Mouse (Mus musculus): ENCODE data around the gene Bzw2.

Bzw2 gene

DNA sequence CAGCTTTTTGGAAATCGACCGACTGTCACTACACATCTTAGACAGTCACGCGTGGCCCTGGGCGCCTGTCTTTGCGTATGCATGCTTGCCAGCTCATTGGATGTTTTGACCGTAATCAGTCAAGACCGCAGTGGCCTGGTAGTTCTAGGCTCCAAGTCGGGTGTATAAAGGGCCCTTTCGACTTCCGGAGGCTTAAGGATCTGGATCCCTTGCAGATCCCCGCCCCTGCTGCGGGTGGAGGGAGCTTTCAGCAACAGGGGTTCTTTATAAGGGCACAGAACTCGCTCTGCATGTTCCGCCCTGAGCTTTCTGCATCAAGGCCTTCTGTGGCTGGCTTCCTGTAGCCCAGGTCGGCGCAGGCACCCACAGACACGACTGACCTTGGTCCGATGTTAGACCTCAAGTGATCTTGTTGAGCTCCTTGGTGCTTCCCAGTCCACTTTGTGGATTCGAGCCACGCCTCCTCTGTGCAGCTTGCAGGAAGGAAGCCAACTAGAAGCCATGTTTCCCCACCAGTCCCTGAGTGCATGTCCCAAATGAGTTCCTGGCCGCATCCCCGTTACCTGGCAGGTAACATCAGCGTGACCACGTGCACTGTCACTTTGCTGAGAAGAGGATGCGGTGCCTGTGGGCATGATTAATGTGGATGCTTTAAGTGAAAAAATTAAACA, at the start of gene Bzw2:
Bzw2 (minus strand) TSS at position 443 of the 671 bp plus-strand sequence.
- peak; percentile 79 for DNase-seq (ENCODE audit: low read depth, low spot score)

DNA sequence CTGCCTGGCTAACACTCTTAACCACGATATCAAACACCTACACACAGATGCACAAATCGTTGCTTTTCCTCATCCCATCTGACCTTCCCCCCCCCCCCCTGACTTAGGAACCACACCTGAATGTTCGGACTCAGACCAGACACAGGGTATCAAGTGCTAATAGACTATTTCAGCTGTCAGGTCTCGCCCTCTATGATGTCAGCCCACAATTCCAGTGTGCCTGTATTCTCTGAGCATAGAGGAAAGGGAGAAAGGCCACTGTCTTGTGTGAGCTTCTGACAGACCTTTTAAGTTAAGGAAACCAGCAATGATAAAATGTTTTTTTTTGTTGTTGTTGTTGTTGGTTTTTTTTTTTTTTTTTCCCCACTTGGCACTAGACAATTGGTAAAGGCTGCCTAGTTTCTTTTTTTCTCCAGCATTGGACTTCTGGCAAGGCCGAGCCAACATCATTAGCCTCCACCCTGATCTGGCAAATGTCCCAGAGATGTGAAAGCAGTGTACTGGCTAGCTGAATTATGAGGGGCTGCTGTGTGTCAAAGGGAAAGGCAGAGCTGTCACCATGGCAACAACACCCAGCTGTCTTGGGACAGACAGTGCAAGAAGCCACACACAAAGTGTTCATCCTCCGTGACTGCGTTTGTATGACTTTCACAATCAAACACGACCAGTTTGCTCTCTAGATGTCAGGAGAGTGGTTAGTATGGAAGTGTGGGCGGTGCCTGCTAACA, 49.4 kb upstream of the Bzw2 start:
- DNase-seq (ENCODE audit: low read depth, low spot score), result no peak

DNA sequence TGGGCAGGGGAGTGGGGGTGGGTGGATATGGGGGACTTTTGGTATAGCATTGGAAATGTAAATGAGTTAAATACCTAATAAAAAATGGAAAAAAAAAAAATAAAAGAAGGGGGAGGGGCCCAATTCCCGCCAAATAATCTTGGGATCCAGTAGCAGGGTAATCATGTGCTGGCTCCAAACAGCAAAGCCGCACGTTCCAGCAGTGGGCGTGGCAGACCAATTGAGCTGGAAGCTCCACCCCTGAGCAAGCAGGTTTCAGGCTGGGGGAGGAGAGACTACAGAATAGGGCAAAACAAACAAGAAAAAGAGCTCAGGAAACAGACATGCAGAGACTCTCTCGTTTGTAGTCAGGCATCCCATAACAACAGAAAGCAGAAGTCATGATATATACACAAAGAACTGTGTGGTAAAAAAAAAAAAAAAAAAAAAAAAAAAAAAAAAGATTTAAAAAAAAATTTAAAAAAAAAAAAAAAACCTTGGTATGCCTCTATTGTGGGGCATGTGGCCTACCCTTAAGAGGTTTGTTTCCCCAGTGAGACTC, 47.8 kb upstream of the Bzw2 start:
- DNase-seq (ENCODE audit: low read depth, low spot score), result peak; percentile 47

DNA sequence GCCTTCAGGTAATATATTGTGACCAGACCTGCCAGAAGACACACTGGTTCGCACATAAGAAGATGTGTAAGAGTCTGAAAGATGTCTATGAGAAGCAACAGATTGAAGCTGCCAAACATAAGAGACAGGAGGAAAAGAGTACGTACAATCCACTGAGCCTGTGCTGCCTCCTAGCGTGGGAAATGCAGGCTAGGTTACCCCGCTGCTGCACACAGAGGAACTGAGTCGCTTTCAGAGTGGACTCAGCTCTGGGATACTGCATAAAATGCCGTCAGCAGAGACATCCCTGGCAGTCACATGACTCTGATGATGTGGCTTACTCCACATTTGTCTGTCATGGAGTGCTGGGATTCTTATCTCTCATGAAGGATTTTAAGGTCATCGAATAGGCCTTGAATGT, 37.1 kb upstream of the Bzw2 start:
- DNase-seq (ENCODE audit: low read depth, low spot score), result no peak

DNA sequence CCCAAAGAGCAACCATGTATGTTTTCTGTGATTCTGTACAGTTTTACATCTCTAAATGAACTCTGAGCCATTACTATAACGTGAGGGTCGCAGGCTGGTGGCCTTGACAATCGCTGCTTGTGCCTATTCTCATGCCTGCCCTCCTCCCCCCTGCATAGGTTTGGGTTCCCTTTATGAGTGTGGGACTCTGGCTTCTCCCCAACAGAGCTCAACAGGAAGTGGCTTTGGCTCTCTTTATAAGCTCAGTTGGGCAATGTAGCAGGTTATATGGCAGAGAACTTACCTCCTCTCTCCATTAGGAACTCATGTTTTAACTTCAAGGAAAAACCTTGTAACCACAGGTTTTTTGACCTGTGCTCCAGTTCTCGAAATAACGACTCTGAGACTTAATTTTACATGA, 32.5 kb upstream of the Bzw2 start:
- peak; percentile 35 for DNase-seq (ENCODE audit: low read depth, low spot score)

DNA sequence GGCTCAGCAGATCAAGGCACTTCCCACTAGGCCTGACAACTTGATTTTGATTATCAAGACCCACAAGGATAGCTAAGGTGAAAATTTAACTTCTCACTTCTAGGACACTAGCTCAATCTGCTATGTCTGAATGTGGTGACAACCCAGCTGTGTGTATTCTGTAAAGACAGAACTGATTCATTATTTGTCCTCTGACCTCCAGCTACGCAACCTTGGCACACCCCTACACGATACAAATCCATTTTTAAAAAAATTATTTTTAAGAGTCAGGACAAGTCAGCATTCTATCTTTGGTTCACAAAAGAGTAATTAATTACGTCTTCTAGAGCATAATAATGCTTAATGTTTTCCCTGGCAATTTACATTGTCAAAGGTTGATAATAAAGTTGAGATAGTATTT, 31.7 kb upstream of the Bzw2 start:
- DNase-seq (ENCODE audit: low read depth, low spot score), result no peak

DNA sequence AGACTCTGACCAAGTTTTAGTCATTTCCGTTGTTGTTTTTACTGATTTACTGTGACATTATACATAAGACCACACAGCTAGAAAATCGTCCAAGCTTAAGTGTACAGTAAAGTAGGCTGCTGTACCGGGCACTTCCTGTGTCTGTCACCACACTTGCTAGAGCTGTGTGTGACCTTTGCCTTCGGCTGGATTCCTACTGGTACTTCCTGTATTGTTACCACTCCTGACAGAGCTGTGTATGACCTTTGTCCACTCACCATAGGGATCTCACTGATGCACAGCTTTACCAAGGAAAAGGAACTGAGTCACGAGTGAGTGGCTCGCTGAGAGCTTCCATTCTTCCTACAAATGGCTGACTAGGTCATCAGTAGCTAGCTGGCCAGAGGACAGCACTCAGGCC, 29.2 kb upstream of the Bzw2 start:
- no peak for DNase-seq (ENCODE audit: low read depth, low spot score)

DNA sequence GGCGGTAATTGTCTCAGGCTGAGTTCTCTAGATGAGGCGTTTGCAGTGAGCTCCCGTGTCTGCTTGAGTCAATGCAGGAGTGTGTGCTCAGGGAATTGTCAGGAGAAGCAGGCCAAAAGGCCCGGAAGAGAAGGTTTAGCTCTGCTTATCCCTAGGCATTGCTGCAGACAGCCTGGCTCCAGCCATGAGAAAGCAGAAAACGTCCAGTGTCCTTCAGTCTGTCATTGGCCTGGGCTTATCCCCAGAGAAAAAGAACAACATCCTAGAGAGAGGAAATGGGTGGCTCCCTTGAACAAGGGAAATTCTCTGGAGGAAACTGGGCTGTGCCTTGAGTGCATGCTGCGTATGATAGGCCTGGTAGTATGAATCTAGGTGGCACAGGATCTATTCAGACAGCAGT, 24.7 kb upstream of the Bzw2 start:
- no peak for DNase-seq (ENCODE audit: low read depth, low spot score)

DNA sequence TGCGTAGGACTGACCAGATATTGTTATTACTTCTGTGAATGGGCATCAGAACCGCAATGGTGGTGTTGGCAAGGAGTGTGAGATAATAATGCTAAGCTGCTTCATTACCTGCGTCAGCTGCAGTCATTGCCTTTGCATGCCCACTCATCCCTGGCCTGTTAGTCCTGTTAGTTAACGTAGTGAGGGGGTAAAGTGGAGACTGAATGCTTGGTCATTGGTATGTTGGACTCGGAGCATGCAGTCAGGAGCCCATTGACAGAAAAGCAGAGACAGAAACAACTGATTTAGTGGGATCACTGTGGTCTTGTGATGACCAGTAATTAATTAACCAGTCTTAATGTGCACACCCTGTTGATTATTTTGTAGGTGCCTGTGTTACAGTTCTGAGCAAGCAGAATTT, 19.3 kb upstream of the Bzw2 start:
- no peak for DNase-seq (ENCODE audit: low read depth, low spot score)

DNA sequence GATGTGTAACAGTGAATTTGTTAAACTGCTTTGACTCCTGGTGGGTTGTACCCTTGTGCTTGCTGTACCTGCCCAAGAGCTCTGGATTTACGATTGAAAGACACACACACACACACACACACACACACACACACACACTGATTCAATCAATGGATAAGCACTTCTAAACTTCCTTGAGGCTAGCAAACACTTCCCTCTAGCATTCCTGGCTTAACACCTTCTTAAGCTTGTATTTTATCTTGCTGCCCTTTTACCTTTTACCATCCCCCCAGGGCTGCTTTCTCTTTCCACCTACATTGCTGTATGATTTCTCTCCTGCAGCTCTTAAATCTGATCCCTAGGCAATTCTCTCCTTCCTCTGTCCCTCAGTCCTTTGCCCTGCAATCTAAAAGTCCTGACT, 7.4 kb upstream of the Bzw2 start:
- no peak for DNase-seq (ENCODE audit: low read depth, low spot score)

DNA sequence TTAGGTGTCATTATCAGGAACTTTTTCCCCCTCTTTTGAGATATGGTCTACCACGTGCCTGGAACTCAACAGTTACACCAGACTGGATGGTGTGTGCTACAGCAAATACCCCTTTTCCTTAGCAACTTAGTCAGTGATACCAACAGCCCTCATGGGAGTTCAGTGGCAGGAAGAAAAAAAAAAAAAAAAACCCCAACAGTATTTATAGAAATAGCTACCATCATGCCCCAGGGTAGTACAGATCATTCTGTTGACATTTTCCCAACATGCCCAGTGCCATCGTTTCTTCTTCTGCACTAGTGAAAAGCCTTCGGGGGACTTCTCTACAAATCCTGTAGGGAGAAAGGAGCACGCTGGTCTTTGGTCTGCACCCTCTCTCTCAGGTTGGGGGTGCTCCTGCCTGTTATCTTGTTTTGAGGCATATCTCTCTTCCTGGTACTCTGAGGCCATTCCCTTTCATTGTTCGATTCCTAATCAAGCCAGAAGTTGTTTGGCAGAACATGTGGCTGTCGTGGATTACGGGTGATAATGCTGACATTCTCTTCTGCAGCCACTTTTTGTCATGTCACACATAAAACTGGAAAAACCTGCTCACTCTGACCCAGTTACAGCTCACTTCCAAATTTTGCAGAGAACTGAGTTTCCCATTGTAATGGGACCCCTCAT, 6.4 kb upstream of the Bzw2 start:
- no peak for DNase-seq (ENCODE audit: low read depth, low spot score)

DNA sequence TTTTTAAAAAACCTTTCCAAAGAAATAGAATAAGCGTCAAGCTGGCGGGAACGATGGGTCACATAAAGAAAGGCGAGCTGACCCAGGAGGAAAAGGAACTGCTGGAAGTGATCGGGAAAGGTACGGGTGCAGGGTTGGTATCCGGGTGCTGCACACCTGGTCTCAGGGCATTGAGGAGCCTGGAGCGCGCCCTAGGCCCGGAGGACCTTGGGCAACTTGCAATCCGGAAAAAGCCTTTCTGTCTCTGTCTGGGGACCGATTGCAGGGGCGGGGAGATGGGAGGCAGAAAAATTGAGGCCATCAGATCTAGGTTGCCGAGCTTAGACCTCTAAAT, 609 bp downstream of the Bzw2 start:
- DNase-seq (ENCODE audit: low read depth, low spot score), result peak; percentile 69

DNA sequence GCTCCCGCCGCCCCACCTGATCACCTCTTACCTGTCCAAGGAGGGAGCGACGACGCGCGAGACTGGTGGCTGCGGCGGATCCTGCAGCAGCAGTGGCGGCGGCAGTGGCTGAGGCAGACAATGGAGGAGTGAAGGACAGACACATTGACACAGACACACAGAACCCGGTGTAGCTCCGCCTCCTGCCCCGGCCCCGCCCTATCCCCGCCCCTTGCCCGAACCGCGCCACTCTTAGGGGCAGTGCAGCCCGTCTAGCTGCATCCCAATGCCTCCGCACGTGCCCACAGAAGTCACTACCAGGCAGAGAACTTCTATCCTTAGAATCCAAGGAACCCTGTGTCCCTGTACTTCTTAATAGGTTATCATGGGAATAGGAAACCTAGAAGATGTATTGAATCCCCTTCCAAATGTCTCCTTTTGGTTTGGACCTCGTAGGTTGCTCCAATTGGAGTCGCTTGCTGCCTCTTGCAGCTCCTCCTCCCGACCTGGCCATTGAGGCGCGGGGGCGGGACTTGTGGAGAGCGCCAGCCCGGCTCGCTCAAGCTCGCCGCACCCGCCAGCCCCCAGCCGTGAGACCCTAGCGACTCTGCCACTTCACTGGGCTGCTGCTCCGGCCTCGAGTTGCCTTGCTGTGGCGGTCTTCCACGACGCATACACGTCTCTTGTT, 1.1 kb downstream of the Bzw2 start, which contains the start of gene Ankmy2:
Ankmy2 (plus strand) TSS at position 478 of the 667 bp plus-strand sequence.
- DNase-seq (ENCODE audit: low read depth, low spot score), result peak; percentile 95

DNA sequence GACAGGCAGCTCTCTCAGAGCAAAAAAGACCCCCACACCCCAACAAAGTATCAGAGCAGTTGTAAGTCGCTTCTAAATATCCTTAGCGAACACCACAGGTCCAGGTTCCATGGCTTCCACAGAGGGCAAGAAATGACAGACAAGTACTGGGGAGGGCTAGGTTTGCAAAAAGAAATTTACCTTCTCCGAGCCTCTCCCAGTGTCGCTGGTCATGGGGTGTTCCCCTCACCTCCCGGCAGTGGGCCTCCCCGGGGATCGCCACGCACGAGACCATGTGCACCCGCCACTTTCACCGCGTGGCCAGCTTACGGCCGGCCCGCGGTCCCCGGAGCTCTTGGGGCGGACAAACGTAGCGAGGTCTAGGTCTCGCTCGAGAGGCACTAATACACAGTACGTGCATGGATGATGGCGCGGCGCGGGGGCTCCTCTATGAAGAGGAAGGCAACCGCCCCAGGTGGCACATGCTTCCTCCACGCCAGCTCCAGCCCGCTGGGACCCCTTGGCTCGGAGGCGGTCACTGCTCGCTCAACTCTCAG, 1.7 kb downstream of the Bzw2 start:
- no peak for DNase-seq (ENCODE audit: low read depth, low spot score)

DNA sequence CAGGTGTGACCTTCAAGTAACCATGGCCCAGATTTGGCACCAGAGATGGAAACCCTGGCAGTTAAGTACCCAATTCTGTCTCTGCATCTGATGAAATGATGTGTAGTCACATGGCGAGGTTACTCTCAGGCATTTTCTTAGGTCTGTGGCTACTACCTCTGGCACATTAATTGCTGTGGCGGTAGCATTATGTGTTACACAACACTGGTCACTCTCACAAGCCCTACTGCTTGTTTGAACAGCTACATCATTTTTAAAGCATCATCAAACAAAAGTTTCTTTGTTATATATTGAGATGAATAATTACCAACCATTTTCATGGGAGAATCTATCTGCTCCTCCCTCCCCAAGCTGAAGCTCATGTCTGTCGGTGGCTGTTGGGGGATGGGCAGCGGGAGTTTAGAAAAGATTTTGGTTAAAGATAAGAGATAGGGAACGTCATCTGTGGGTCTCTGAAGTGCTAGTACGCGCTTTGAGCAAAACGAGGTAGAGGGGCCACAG, 2.7 kb downstream of the Bzw2 start:
- peak; percentile 83 for DNase-seq (ENCODE audit: low read depth, low spot score)

DNA sequence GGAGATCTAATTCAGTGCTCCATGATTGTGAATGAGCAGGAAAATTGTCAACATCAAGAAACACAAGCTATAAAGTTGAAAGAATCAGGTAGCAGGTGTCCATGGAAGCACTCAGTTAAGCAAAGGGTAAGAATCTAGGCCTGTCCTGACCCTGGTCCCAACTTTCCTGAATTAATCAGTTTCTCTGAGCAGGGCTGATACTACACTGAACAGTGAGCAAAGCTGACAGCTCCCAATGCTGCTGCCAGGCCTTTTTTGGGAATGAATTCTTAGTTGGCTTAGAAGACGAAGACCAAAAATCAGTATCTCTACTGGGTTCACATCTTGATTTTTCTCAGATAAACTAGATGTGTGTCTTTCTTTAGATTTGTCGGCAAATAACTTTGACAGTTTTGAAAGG, 7.1 kb downstream of the Bzw2 start:
- no peak for DNase-seq (ENCODE audit: low read depth, low spot score)

DNA sequence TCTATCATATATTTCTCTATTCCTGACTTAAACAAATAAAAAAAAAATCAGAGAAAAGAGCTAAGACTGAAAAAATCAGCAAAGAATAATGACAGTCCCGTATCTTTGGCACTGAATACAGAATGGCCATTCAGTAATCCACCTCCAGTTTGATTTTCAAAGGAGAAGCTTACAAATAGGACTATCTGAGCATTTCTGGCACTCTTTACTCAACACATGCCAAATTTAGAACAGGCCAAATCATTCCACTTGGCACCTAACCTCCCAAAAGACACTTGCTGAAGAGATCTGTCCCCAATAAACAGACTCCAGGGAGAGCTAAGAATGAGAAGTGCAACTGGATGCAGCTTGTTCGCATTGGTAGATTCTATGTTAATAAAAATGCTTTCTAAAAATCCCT, 7.6 kb downstream of the Bzw2 start:
- DNase-seq (ENCODE audit: low read depth, low spot score), result no peak

DNA sequence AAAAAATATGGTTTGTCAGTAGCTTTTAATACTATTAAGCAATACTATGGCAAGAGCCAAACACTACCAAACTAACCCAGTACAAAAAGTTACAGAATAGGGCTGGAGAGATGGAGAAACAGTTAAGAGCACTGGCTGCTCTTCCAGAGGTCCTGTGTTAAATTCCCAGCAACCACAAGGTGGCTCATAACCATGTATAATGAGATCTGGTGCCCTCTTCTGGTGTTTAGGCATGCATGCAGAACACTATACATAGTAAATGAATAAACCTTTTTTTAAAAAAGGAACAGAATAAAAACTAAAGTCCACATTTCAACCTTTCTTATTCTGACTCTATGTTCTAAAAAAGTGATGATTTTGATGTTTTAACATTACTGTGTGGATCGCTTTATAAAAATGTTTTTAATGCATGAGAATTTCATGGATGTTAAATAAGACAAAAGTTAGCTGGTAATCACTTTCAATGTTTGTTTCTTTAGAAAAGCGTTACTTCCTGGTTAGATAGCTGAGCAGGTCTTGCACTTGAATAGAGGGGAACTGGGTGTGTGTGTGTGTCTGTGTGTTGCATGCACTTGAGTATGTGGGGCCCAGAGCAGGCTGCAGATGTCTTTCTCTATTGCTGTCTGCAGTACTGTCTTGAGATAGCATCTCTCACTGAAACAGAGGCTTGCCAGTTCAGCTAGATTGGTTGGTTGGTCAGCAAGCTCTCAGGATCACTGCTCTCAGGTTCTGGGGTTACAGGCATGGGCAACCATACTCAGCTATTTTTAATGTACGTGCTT, 11.5 kb downstream of the Bzw2 start:
- peak; percentile 35 for DNase-seq (ENCODE audit: low read depth, low spot score)

DNA sequence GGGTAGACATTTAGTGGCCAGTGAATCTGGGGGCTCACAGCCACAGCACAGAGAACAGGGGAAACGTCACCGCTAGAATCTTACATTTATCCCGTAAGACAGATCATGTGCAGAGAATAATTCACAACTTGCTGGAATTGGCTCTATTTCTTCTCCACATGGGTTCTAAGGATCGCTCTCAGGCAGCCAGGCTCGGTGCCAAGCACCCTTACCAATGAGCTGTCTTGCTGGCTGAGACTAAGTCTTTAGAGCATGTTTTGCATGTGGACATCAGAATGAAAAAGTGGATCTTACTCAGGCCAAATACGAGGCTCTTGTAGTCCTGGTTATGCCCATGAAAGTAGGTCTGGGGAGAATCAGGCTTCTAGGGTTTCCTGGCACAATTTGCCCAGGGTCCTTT, 17.5 kb downstream of the Bzw2 start:
- DNase-seq (ENCODE audit: low read depth, low spot score), result no peak

DNA sequence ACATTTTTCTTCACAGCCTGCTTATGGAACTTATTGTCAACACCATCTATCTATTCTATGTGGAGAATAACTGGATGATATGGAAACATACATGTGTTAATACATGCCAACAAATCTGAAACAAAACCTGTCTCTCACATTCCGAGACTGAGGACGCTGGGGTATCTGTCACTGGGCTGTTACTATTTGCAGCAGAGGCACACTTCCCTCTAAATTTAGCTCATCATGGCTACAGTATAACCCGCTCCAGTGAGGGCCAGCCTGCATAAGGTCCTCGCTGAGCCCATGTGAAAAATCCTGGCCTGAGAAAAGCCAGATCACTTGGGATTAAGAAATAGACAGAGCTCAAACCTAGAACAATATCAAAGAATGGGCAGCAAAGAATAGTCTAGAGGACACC, 20.7 kb downstream of the Bzw2 start:
- no peak for DNase-seq (ENCODE audit: low read depth, low spot score)

DNA sequence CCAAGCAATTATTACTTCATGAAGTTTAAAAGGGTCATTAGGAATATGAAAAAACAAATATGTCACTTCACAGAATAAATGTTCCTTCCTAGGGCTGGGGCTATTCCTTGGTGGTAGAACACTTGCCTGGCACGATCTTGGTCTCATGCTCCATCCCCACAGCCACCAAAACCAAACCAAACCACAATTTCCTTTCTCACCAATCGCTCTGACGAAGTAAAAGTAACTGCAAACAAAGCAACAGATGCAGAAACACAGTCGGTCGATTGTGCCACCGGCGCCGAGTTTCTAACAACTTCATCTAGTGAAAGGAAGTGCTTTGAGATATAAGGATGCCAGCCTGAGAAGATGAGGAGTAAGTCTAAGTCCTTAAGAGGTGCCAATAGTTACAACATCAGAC, 21.6 kb downstream of the Bzw2 start:
- DNase-seq (ENCODE audit: low read depth, low spot score), result peak; percentile 76

All from CD4-positive, CD25-positive, alpha-beta regulatory T cell, adult 2 months (primary cell).